Mouse (Mus musculus) heart, embryonic 10.5 days (tissue): ENCODE data around the gene Gm20716. TPM values are rescaled to one million over a fixed set of nuclear protein-coding genes. Genes with fewer than 3 reads are reported as not detected.

Source experiments
- DNase-seq: peaks from one replicate; pipeline ENCODE4 v3.0.0-alpha.2; 2017; ENCODE audit warnings: low spot score
- H3K27ac ChIP-seq: fragments of 300-500 bp; sonication (generic); 2 replicates; pipeline ENCODE4 v1.5.1; 2016; ENCODE audit warnings: mild to moderate bottlenecking
- H3K27me3 ChIP-seq: fragments of 300-500 bp; sonication (generic); 2 replicates; pipeline ENCODE4 v1.6.1; 2016; ENCODE audit warnings: mild to moderate bottlenecking; ENCODE audit not compliant: poor library complexity, insufficient read depth, severe bottlenecking
- H3K36me3 ChIP-seq: fragments of 300-500 bp; sonication (generic); 2 replicates; pipeline ENCODE4 v1.6.1; 2016; ENCODE audit warnings: mild to moderate bottlenecking, moderate library complexity
- H3K4me1 ChIP-seq: fragments of 300-500 bp; sonication (generic); 2 replicates; pipeline ENCODE4 v1.6.1; 2016; ENCODE audit warnings: mild to moderate bottlenecking
- H3K4me3 ChIP-seq: fragments of 300-500 bp; sonication (generic); 2 replicates; pipeline ENCODE4 v1.5.1; 2016; ENCODE audit warnings: mild to moderate bottlenecking, moderate library complexity
- H3K9me3 ChIP-seq: fragments of 300-500 bp; sonication (generic); 2 replicates; pipeline ENCODE4 v1.6.1; 2016; ENCODE audit warnings: mild to moderate bottlenecking, moderate library complexity
- WGBS: fragments of 180-500 bp; shearing (Covaris S2); methylation state at CpG from one replicate; pipeline ENCODE4 v1.1.7; 2016; 5-methylcytosine and 5-hydroxymethylcytosine counted together
- microRNA-seq: library from miRNA; unstranded; fragments of <30 nt; microRNA quantifications from one replicate; pipeline ENCODE4, GENCODE M21; 2017
- polyA plus RNA-seq: library from polyadenylated mRNA; unstranded; fragments of >200 nt; fragmentation: Nextera tagmentation; extraction: Ambion mirVana; gene quantifications from 2 replicates; pipeline ENCODE4 v1.2.1, GENCODE M21; 2016

Gene Gm20716
- polyA plus RNA-seq, 1 experiment from 2014 or later: 16.6 TPM

- Histone ChIP-seq H3K4me3 (peak overlapping the region; percentile 36), H3K27ac (peak overlapping the region; percentile 91), H3K36me3 (no peaks in the 10 kb centered on the region), H3K4me1 (peaks cover 52% of the 10 kb centered on the region), H3K27me3 (no peaks in the 10 kb centered on the region; the same call in 1 of the 2 replicates), H3K9me3 (no peaks in the 10 kb centered on the region)
- peak; percentile 99 for DNase-seq
- 20% methylated on average over 14 of the region's 14 CpGs for WGBS
Measured at GRCm38 (mm10) chr2:168154090-168154881, 75.9 kb downstream of the Gm20716 start.

- Histone ChIP-seq H3K4me1 (peaks cover 64% of the 10 kb centered on the region), H3K27ac (peak overlapping the region; percentile 37; the same call in 1 of the 2 replicates)
- WGBS: 92% methylated on average over 8 of the region's 8 CpGs
Measured at GRCm38 (mm10) chr2:168149241-168149640, 80.9 kb downstream of the Gm20716 start.

GRCm38 (mm10) chr2:168147722-168148432, 82.3 kb downstream of the Gm20716 start:
- Histone ChIP-seq H3K36me3 (no peaks in the 10 kb centered on the region), H3K9me3 (no peaks in the 10 kb centered on the region), H3K4me3 (no peak overlapping the region), H3K4me1 (peaks cover 61% of the 10 kb centered on the region), H3K27ac (peak overlapping the region; percentile 43), H3K27me3 (no peaks in the 10 kb centered on the region)
- WGBS: 74% methylated on average over 22 of the region's 22 CpGs
- no peak for DNase-seq

More at GRCm38 (mm10) chr2:168149241-168149640, 80.9 kb downstream of the Gm20716 start:
- DNase-seq: no peak
- H3K36me3 ChIP-seq: no peaks in the 10 kb centered on the region
- H3K9me3 ChIP-seq: no peaks in the 10 kb centered on the region
- no peak overlapping the region for H3K4me3 ChIP-seq
- H3K27me3 ChIP-seq: no peaks in the 10 kb centered on the region

GRCm38 (mm10) chr2:168145437-168145836, 84.7 kb downstream of the Gm20716 start:
- WGBS: 26% methylated on average over 2 of the region's 2 CpGs
- Histone ChIP-seq H3K27me3 (no peaks in the 10 kb centered on the region), H3K36me3 (no peaks in the 10 kb centered on the region), H3K27ac (peak overlapping the region; percentile 72), H3K4me1 (peaks cover 65% of the 10 kb centered on the region), H3K9me3 (no peaks in the 10 kb centered on the region), H3K4me3 (no peak overlapping the region)
- DNase-seq: no peak

DNA sequence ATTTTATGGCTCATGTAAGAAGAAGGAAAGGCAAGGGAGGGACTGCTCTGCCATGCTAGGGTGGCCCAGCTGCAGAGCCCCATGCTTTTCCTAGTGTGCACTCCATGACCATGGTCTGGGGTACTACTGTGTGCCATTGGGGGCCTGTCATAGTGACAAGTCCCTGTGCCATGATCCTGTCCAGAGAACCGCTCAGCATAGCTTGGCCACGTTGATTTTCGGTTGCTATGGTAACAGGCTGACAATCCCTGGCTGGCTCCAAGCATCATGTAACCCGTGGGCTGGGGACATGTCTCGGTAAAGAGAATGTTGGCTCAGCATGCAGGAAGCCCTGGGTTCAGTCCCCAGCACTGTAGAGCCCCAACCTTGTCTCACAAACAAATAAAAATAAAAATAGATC, 86.4 kb downstream of the Gm20716 start:
- Histone ChIP-seq H3K4me3 (no peak overlapping the region), H3K4me1 (peaks cover 51% of the 10 kb centered on the region)
- no peak for DNase-seq

DNA sequence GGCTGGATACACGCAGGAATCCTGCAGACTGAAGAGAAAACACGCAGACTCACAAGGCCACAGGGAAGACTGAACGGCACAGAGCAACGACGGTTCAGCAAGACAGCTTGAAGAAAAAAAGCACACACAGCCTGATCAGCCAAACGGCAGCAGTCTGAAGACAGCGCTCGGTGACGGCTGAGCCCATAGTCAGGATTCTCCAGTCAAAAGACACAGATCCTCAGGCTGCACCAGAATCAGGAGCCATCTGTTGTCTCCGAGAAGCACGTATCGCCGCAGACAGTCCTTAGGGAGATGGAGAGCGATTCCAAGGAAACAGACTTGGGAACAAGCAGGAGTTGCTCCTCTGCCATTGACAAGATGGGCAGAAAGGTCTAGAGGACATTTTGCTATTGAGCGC, 93.0 kb downstream of the Gm20716 start:
- Histone ChIP-seq H3K4me3 (no peak overlapping the region), H3K9me3 (no peaks in the 10 kb centered on the region), H3K27ac (0 out of 2 replicates have a peak overlapping the region, but pooled peaks have one; percentile 10), H3K27me3 (no peaks in the 10 kb centered on the region), H3K4me1 (0 out of 2 replicates have a peak, but pooled peaks cover 4% of the 10 kb centered on the region), H3K36me3 (no peaks in the 10 kb centered on the region)
- 71% methylated on average over 15 of the region's 15 CpGs for WGBS
- no peak for DNase-seq

More for the DNA sequence above, 86.4 kb downstream of the Gm20716 start:
- no peaks in the 10 kb centered on the region for H3K36me3 ChIP-seq
- no peaks in the 10 kb centered on the region for H3K27me3 ChIP-seq
- no peaks in the 10 kb centered on the region for H3K9me3 ChIP-seq
- 47% methylated on average over 5 of the region's 5 CpGs for WGBS
- H3K27ac ChIP-seq: no peak overlapping the region

Small RNAs within 50 kb of the gene (microRNA-seq; reads per million reads assigned to microRNA genes)
- not detected for gene Gm24561

Other genes starting within 250 kb of the Gm20716 start
- gene Ripor3, start 219.7 kb downstream of the Gm20716 start, polyA plus RNA-seq: 1.3 and 2.5 TPM in 2 replicates
- 12.2 and 15.0 TPM in 2 replicates for gene Pard6b, start 149.4 kb downstream of the Gm20716 start, polyA plus RNA-seq
- 2.2 and 2.5 TPM in 2 replicates for gene Adnp, start 23.3 kb downstream of the Gm20716 start, polyA plus RNA-seq
- gene Dpm1, start 227 bp upstream of the Gm20716 start, polyA plus RNA-seq: 79.5 and 84.1 TPM in 2 replicates
- 5.3 and 7.3 TPM in 2 replicates for gene Mocs3, start 258 bp upstream of the Gm20716 start, polyA plus RNA-seq
- gene Kcng1, start 51.4 kb upstream of the Gm20716 start, polyA plus RNA-seq: 2.6 and 4.2 TPM in 2 replicates